Mouse (Mus musculus) forebrain, embryonic 14.5 days (tissue): ENCODE measurements around the gene Cep295nl. TPM values are rescaled to one million over a fixed set of nuclear protein-coding genes. Genes with fewer than 3 reads are reported as not detected.

Source experiments
- ATAC-seq: fragments of 200-750 bp; cut with Nextera tagmentation; 2 replicates; pipeline ENCODE4 v1.8.0; 2017; ENCODE audit warnings: mild to moderate bottlenecking, moderate library complexity
- DNase-seq: peaks from one replicate; pipeline ENCODE4 v3.0.0-alpha.2; 2015; ENCODE audit warnings: low spot score
- H3K27ac ChIP-seq: fragments of 300-500 bp; sonication (generic); 2 replicates; pipeline ENCODE4 v1.5.1; 2014; ENCODE audit warnings: low read depth, mild to moderate bottlenecking, control low read depth, low read length, moderate library complexity
- H3K27me3 ChIP-seq: fragments of 300-500 bp; sonication (generic); replicated peaks from 2 replicates; pipeline ENCODE4 v1.6.1; 2014; ENCODE audit warnings: low read length, control low read depth, mixed read lengths; ENCODE audit not compliant: control insufficient read depth, insufficient read depth
- H3K36me3 ChIP-seq: fragments of 300-500 bp; sonication (generic); 2 replicates; pipeline ENCODE4 v1.6.1; 2014; ENCODE audit warnings: low read length, control low read depth; ENCODE audit not compliant: control insufficient read depth, insufficient read depth
- H3K4me1 ChIP-seq: fragments of 300-500 bp; sonication (generic); 2 replicates; pipeline ENCODE4 v1.6.1; 2014; ENCODE audit warnings: antibody characterized with exemption, low read length, control low read depth; ENCODE audit not compliant: control insufficient read depth, insufficient read depth
- H3K4me2 ChIP-seq: fragments of 300-500 bp; sonication (generic); 2 replicates; pipeline ENCODE4 v1.6.1; 2014; ENCODE audit warnings: mild to moderate bottlenecking, control low read depth, low read length
- H3K4me3 ChIP-seq: fragments of 300-500 bp; sonication (generic); 2 replicates; pipeline ENCODE4 v1.5.1; 2014; ENCODE audit warnings: low read depth, low read length, control low read depth
- H3K9ac ChIP-seq: fragments of 300-500 bp; sonication (generic); 2 replicates; pipeline ENCODE4 v1.6.1; 2014; ENCODE audit warnings: mild to moderate bottlenecking, low read length, control low read depth, moderate library complexity
- H3K9me3 ChIP-seq: fragments of 300-500 bp; sonication (generic); replicated peaks from 2 replicates; pipeline ENCODE4 v1.6.1; 2016; ENCODE audit warnings: low read length, control low read depth, mixed read lengths; ENCODE audit not compliant: control insufficient read depth
- WGBS: fragments of 180-500 bp; shearing (Covaris S2); extraction: QIAGEN DNeasy Blood & Tissue Kit; methylation state at CpG from one replicate; pipeline ENCODE4 v1.1.7; 2014; 5-methylcytosine and 5-hydroxymethylcytosine counted together
- polyA plus RNA-seq: library from polyadenylated mRNA; unstranded; fragments of >200 nt; fragmentation: Nextera tagmentation; extraction: Ambion mirVana; gene quantifications from 2 replicates; pipeline ENCODE4 v1.2.1, GENCODE M21; 2014

The Cep295nl gene
- polyA plus RNA-seq, 1 experiment from 2014 or later, result 0.11 TPM

GRCm38 (mm10) chr11:118348419-118348818 lies 6.1 kb upstream of the Cep295nl start:
- 69% methylated on average over 3 of the region's 3 CpGs for WGBS
- Histone ChIP-seq H3K9me3 (no peaks in the 10 kb centered on the region), H3K4me2 (no peak overlapping the region), H3K36me3 (no peaks in the 10 kb centered on the region), H3K4me3 (no peak overlapping the region), H3K4me1 (peaks cover 17% of the 10 kb centered on the region), H3K9ac (no peak overlapping the region), H3K27me3 (no peaks in the 10 kb centered on the region), H3K27ac (no peak overlapping the region)
- DNase-seq (no peak), ATAC-seq (no peak)

- no peaks in the 10 kb centered on the region for H3K36me3 ChIP-seq
- H3K4me2 ChIP-seq, result no peak overlapping the region
- WGBS, result 87% methylated on average over 12 of the region's 12 CpGs
- H3K27me3 ChIP-seq, result no peaks in the 10 kb centered on the region
- no peak overlapping the region for H3K27ac ChIP-seq
- peaks cover 14% of the 10 kb centered on the region for H3K4me1 ChIP-seq
- ATAC-seq, result no peak
- no peak overlapping the region for H3K9ac ChIP-seq
- no peaks in the 10 kb centered on the region for H3K9me3 ChIP-seq
- H3K4me3 ChIP-seq, result no peak overlapping the region
- no peak for DNase-seq
Observed at GRCm38 (mm10) chr11:118347911-118348310, 5.6 kb upstream of the Cep295nl start.

- ATAC-seq, result no peak
- Histone ChIP-seq H3K9me3 (no peaks in the 10 kb centered on the region), H3K36me3 (no peaks in the 10 kb centered on the region), H3K27me3 (no peaks in the 10 kb centered on the region), H3K4me3 (no peak overlapping the region), H3K9ac (no peak overlapping the region), H3K4me2 (no peak overlapping the region), H3K4me1 (peaks cover 19% of the 10 kb centered on the region), H3K27ac (no peak overlapping the region)
- no peak for DNase-seq
- 96% methylated on average over 2 of the region's 2 CpGs for WGBS
Observed at GRCm38 (mm10) chr11:118347391-118347790, 5.1 kb upstream of the Cep295nl start.

DNA sequence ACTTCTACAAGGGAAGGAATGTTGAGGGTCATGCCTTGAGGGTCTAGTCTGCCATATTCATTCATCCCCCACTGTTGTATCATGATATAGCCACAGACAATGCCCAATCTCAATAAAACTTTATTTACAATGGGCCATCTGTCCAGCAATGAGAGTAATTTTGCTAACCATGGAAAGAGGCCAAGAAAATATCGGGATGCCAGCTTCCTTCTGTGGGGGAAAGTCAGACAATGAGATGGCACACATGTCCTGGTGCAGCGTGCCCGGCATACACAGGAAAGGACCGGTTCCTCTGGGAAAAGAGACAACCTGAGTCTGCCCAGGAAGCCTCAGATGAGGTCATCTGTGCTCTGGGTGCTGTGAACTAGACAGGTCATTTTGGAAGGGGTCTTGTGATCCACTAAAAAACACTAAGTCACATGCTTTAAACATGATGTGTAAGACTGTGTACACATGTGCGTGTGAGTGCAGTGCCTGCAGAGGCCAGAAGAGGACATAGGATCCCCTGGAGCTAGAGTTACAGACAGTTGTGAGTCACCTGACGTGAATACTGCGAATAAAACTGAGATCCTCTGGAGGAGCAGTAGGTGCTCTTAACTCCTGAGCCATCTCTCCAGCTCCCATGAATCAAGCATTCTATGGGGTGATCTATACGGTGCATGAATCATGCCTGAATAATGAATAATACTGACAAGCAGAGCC lies 4.2 kb upstream of the Cep295nl start:
- Histone ChIP-seq H3K9ac (no peak overlapping the region), H3K4me2 (no peak overlapping the region), H3K27me3 (no peaks in the 10 kb centered on the region), H3K27ac (0 out of 2 replicates have a peak overlapping the region, but pooled peaks have one; percentile 11), H3K4me3 (no peak overlapping the region), H3K4me1 (peaks cover 24% of the 10 kb centered on the region), H3K36me3 (no peaks in the 10 kb centered on the region), H3K9me3 (no peaks in the 10 kb centered on the region)
- ATAC-seq (no peak), DNase-seq (no peak)
- WGBS, result 77% methylated on average over 8 of the region's 8 CpGs

DNA sequence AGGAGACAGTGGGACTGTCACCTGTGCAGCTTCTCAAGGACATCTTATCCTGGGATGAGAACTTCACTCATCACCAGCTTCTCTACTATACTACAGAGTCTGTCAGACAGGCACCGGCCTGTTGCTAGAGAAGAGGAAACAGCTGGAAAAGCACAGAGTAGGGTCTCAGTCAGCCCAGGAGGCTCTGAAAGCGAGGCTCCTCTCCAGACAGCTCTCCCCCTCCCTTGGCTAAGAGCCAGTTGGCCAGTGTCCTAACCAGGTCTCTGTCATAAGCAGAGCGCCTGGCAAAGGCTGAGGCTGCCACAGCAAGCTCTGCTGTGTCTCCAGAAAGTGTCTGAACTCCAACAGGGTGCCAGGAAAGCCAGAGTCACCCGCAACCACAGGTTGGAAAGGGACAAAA lies 3.4 kb upstream of the Cep295nl start:
- Histone ChIP-seq H3K27me3 (no peaks in the 10 kb centered on the region), H3K4me2 (no peak overlapping the region), H3K4me3 (no peak overlapping the region), H3K9ac (no peak overlapping the region; the same call in 1 of the 2 replicates), H3K27ac (no peak overlapping the region), H3K4me1 (peaks cover 24% of the 10 kb centered on the region), H3K9me3 (no peaks in the 10 kb centered on the region), H3K36me3 (no peaks in the 10 kb centered on the region)
- 46% methylated on average over 4 of the region's 4 CpGs for WGBS
- ATAC-seq (peak; percentile 57), DNase-seq (peak; percentile 77)

DNA sequence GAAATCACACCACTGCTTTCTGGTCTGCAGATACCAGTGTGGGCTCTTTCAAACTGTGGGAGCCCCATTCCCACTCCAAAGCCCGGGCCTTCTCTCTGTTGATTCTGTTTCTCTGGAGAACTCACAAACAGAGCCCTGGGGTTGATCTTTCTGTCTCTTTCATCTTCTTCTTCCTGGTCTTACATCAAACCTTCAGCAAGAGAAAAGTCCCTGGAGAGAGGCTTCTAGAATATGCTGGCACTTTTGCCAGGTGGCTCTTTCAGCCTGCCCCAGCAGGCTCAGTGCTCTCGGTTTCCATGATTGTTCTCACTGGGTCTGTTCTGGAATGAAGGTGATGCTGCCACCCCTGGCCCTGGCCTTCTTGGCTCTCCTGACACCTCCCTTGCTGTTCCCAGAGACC lies 1.3 kb upstream of the Cep295nl start:
- no peaks in the 10 kb centered on the region for H3K9me3 ChIP-seq
- no peak overlapping the region for H3K4me2 ChIP-seq
- H3K36me3 ChIP-seq, result no peaks in the 10 kb centered on the region
- no peak for DNase-seq
- ATAC-seq, result no peak
- H3K4me1 ChIP-seq, result peaks cover 24% of the 10 kb centered on the region
- no peak overlapping the region for H3K27ac ChIP-seq
- H3K27me3 ChIP-seq, result no peaks in the 10 kb centered on the region
- no peak overlapping the region for H3K4me3 ChIP-seq
- 87% methylated on average over 2 of the region's 2 CpGs for WGBS
- H3K9ac ChIP-seq, result no peak overlapping the region

DNA sequence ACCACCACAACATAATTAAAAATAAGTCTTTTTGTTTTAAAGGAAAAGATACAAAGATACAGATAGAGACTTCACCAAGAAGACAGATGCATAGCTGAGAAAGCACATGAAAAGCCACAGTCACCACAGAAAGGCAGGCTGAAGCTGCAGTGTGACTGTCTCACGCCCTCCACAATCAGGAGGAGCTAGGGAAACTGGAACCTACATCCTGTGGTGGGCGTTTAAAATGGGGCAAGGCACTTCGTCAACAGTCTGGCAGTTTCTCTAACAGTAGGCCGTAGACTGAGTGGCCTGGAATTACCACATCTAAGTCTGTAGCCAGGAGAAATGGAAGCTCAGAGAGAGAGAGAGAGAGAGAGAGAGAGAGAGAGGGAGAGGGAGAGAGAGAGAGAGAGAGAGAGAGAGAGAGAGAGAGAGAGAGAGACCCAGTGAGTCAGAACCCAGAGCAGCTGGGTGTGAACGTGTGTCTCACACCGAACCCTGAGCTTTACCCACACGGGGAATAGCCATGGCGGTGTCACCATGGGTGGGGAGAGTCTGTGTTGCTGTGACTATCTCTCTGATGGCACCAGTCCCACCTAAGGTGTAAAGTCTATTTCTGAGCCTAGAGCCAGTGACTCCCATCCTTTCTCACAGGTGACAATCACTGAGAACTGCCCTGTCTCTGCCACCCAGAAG lies 4.7 kb downstream of the Cep295nl start:
- H3K27me3 ChIP-seq, result no peaks in the 10 kb centered on the region
- DNase-seq (no peak), ATAC-seq (no peak)
- H3K27ac ChIP-seq, result no peak overlapping the region
- no peak overlapping the region for H3K4me3 ChIP-seq
- peaks cover 7% of the 10 kb centered on the region; the same call in 1 of the 2 replicates for H3K36me3 ChIP-seq
- H3K4me1 ChIP-seq, result peaks cover 7% of the 10 kb centered on the region
- no peak overlapping the region for H3K4me2 ChIP-seq
- 85% methylated on average over 8 of the region's 8 CpGs for WGBS
- no peaks in the 10 kb centered on the region for H3K9me3 ChIP-seq
- H3K9ac ChIP-seq, result no peak overlapping the region

GRCm38 (mm10) chr11:118333431-118333830 lies 8.9 kb downstream of the Cep295nl start:
- no peak overlapping the region for H3K27ac ChIP-seq
- no peaks in the 10 kb centered on the region for H3K4me1 ChIP-seq
- ATAC-seq (no peak), DNase-seq (no peak)
- peaks cover 13% of the 10 kb centered on the region; the same call in 1 of the 2 replicates for H3K36me3 ChIP-seq
- H3K4me2 ChIP-seq, result no peak overlapping the region
- H3K27me3 ChIP-seq, result no peaks in the 10 kb centered on the region
- H3K4me3 ChIP-seq, result no peak overlapping the region
- no peaks in the 10 kb centered on the region for H3K9me3 ChIP-seq
- WGBS, result 90% methylated on average over 17 of the region's 17 CpGs
- no peak overlapping the region for H3K9ac ChIP-seq

GRCm38 (mm10) chr11:118332376-118332775 lies 9.9 kb downstream of the Cep295nl start:
- WGBS, result 93% methylated on average over 11 of the region's 11 CpGs

More at GRCm38 (mm10) chr11:118332376-118332775, 9.9 kb downstream of the Cep295nl start:
- ATAC-seq, result no peak
- Histone ChIP-seq H3K27me3 (no peaks in the 10 kb centered on the region), H3K9ac (no peak overlapping the region), H3K27ac (no peak overlapping the region), H3K4me1 (peaks cover 6% of the 10 kb centered on the region; the same call in 1 of the 2 replicates), H3K4me2 (no peak overlapping the region), H3K36me3 (peaks cover 13% of the 10 kb centered on the region; the same call in 1 of the 2 replicates), H3K4me3 (no peak overlapping the region), H3K9me3 (no peaks in the 10 kb centered on the region)
- no peak for DNase-seq
